Mouse (Mus musculus) hindbrain, embryonic 12.5 days (tissue): ENCODE measurements around the gene Tbx15. TPM values are rescaled to one million over a fixed set of nuclear protein-coding genes. Genes with fewer than 3 reads are reported as not detected.

Experiments used
- ATAC-seq: fragments of 200-750 bp; cut with Nextera tagmentation; 2 replicates; pipeline ENCODE4 v1.8.0; 2017; ENCODE audit warnings: moderate TSS enrichment; ENCODE audit not compliant: low FRiP score
- H3K27ac ChIP-seq: fragments of 300-500 bp; sonication (generic); 2 replicates; pipeline ENCODE4 v1.5.1; 2016; ENCODE audit warnings: mild to moderate bottlenecking
- H3K27me3 ChIP-seq: fragments of 300-500 bp; sonication (generic); 2 replicates; pipeline ENCODE4 v1.6.1; 2016; ENCODE audit warnings: mild to moderate bottlenecking
- H3K36me3 ChIP-seq: fragments of 300-500 bp; sonication (generic); 2 replicates; pipeline ENCODE4 v1.6.1; 2016; ENCODE audit warnings: mild to moderate bottlenecking
- H3K4me1 ChIP-seq: fragments of 300-500 bp; sonication (generic); 2 replicates; pipeline ENCODE4 v1.6.1; 2016
- H3K4me2 ChIP-seq: fragments of 300-500 bp; sonication (generic); replicated peaks from 2 replicates; pipeline ENCODE4 v1.6.1; 2016; ENCODE audit warnings: mild to moderate bottlenecking
- H3K4me3 ChIP-seq: fragments of 300-500 bp; sonication (generic); 2 replicates; pipeline ENCODE4 v1.5.1; 2016; ENCODE audit warnings: mild to moderate bottlenecking
- H3K9ac ChIP-seq: fragments of 300-500 bp; sonication (generic); 2 replicates; pipeline ENCODE4 v1.6.1; 2016; ENCODE audit warnings: mild to moderate bottlenecking, moderate library complexity
- H3K9me3 ChIP-seq: fragments of 300-500 bp; sonication (generic); replicated peaks from 2 replicates; pipeline ENCODE4 v1.6.1; 2016; ENCODE audit warnings: mild to moderate bottlenecking
- whole genome bisulfite sequencing: fragments of 180-500 bp; shearing (Covaris S2); methylation state at CpG from one replicate; pipeline ENCODE4 v1.1.7; 2016; 5-methylcytosine and 5-hydroxymethylcytosine counted together
- microRNA-seq: library from miRNA; unstranded; fragments of <30 nt; microRNA quantifications from one replicate; pipeline ENCODE4, GENCODE M21; 2017
- polyA plus RNA-seq: library from polyadenylated mRNA; unstranded; fragments of >200 nt; fragmentation: Nextera tagmentation; extraction: Ambion mirVana; gene quantifications from 2 replicates; pipeline ENCODE4 v1.2.1, GENCODE M21; 2016

Gene Tbx15
- polyA plus RNA-seq, 1 experiment from 2014 or later: 9.3 TPM

DNA sequence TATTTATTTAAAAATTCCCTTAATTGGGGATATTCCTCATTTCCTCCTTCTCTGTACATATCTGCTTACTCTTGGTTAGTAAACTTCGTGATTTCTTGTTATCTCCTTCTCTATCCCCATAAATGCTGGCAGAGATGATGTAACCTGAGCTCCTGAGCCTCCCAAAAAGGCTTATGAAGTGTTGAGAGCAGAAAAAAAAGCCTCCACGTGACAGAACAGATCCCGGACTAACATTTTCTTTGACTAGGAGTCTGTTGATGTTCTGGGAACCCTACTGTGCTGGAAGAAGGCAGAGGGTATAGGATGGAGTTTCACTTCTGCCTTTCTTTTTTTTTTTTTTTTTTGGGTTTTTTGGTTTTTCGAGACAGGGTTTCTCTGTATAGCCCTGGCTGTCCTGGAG, 146.9 kb downstream of the Tbx15 start:
- no peak for ATAC-seq
- no peaks in the 10 kb centered on the region for H3K36me3 ChIP-seq
- no peak overlapping the region for H3K27ac ChIP-seq
- H3K27me3 ChIP-seq: no peaks in the 10 kb centered on the region
- WGBS: 56% methylated on average over 3 of the region's 4 CpGs
- no peaks in the 10 kb centered on the region for H3K9me3 ChIP-seq
- no peak overlapping the region for H3K9ac ChIP-seq
- H3K4me2 ChIP-seq: no peak overlapping the region
- no peaks in the 10 kb centered on the region for H3K4me1 ChIP-seq
- no peak overlapping the region for H3K4me3 ChIP-seq

Small RNA genes within 50 kb of the gene (microRNA-seq; reads per million reads assigned to microRNA genes)
- gene Mir6481: not detected

Other genes with a start within 250 kb of the Tbx15 start
- 6.2 and 7.1 TPM in 2 replicates for gene Wars2, start 99.3 kb upstream of the Tbx15 start, polyA plus RNA-seq